Comparison of ENCODE assay signal across 13 mouse cellular contexts in genomic region chr1:77450201-77450600, GRCm38 (mm10).
"Had no signal": no experiment of that assay in that cellular context is flagged by ENCODE, and none has a peak within 500 bp of the region (broad histone marks: within the 10 kb centered on the region; RNA-seq: fewer than 3 reads in every experiment).

No protein-coding gene starts in this region.

- DNase-seq: kidney, adult 18-20 months; kidney, postnatal 10 days; left cerebral cortex, postnatal 4 days; liver, embryonic 13.5 days; lung, postnatal 4 days; midbrain, embryonic 14.5 days; thymus, adult 18-20 months; thymus, postnatal 36 days had no signal

- H3K4me2 ChIP-seq: intestine, embryonic 15.5 days; limb, embryonic 12.5 days; limb, embryonic 15.5 days; liver, embryonic 13.5 days; lung, embryonic 15.5 days; midbrain, embryonic 11.5 days had no signal

- H3K9me3 ChIP-seq: intestine, embryonic 15.5 days; limb, embryonic 12.5 days; limb, embryonic 15.5 days; liver, embryonic 13.5 days; lung, embryonic 15.5 days had no signal

- H3K4me3 ChIP-seq: intestine, embryonic 15.5 days; limb, embryonic 12.5 days; limb, embryonic 15.5 days; liver, embryonic 13.5 days; lung, embryonic 15.5 days had no signal

- H3K9ac ChIP-seq: intestine, embryonic 15.5 days; limb, embryonic 12.5 days; limb, embryonic 15.5 days; liver, embryonic 13.5 days; lung, embryonic 15.5 days had no signal

- H3K27ac ChIP-seq: intestine, embryonic 15.5 days; limb, embryonic 12.5 days; limb, embryonic 15.5 days; liver, embryonic 13.5 days; lung, embryonic 15.5 days had no signal

- H3K36me3 ChIP-seq: intestine, embryonic 15.5 days; limb, embryonic 15.5 days; liver, embryonic 13.5 days; lung, embryonic 15.5 days had no signal

- H3K4me1 ChIP-seq: liver, embryonic 13.5 days had no signal

- ATAC-seq: intestine, embryonic 15.5 days had no signal

- H3K27me3 ChIP-seq: intestine, embryonic 15.5 days; limb, embryonic 12.5 days; limb, embryonic 15.5 days; liver, embryonic 13.5 days; lung, embryonic 15.5 days had no signal
